Mouse (Mus musculus): ENCODE measurements at regions not wholly inside any gene's neighbourhood (a gene's known extent, or its start where the extent isn't known, plus 50 kb on each side); places are given as distances from the start of the nearest gene placed in this dataset.

DNA sequence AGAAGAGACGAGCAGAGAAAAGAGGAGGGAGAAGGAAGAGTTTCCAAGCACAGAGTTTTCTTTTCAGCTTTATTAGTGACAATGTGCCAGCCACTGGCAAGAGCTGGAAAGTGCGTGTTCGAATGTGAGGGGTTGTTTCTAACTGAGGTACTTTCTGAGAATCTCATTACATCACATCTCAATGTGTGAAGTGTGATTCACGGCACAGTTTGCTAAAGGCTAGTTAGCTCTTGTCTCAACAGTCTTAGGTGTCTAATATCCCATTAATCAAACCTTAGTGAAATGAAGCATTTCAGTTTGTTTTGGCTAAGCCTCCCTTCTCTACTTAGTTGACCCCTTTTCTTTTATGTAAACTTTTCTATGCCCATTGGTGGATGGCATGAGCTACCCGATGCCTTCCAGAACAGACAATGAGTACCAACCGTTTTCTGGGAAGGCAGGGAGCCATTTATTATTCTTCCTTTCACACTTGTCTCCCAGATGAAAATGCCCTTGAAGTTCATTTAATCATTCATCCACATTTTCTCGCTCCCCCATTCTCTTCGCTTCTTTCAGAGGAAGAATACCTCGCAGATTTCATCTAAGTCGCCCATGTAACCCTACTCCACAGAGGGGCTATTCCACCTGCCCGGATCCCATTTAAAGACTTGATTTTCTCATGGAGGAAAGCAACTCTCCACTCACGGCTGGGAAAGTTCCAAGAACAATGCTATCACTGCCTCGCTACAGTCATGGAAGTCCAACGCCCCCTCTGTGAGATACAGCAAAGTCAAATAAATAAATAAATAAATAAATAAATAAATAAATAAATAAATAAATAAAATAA is 348.0 kb downstream of the Tmem182 start:
- TF ChIP-seq GATA1 (IDR thresholded peaks at IDR 0.05; ENCODE audit: borderline replicate concordance, low read length) (no peak), CTCF (IDR thresholded peaks at IDR 0.05; ENCODE audit: low read depth, low read length) (no peak), GATA2 (IDR thresholded peaks at IDR 0.05; ENCODE audit: borderline replicate concordance, low read depth, low read length) (no peak), TAL1 (conservative IDR thresholded peaks at IDR 0.05; ENCODE audit: low read depth, low read length) (no peak)
